Mouse (Mus musculus) subcutaneous adipose tissue, adult 2 months (tissue): ENCODE results near the gene Mov10l1. TPM values are rescaled to one million over a fixed set of nuclear protein-coding genes. Genes with fewer than 3 reads are reported as not detected.

Experiments
- polyA plus RNA-seq: library from polyadenylated mRNA; depleted of rRNA; stranded (reverse); fragments of >200 nt; gene quantifications from 2 replicates; pipeline ENCODE4 v1.2.3, GENCODE M21; 2012; ENCODE audit warnings: low replicate concordance; rRNA removed

The Mov10l1 gene
- not detected in 2 replicates for polyA plus RNA-seq

GRCm38 (mm10) chr15:88982534-88983079 is at the start of gene Mov10l1:
TSS of gene Mov10l1 (plus strand) at chr15:88982909.

GRCm38 (mm10) chr15:88954368-88955072 is 28.2 kb upstream of the Mov10l1 start, which contains the start of gene Ttll8:
TSS of gene Ttll8 (minus strand) at chr15:88954418.

GRCm38 (mm10) chr15:88978281-88979137 is 4.2 kb upstream of the Mov10l1 start, which contains the start of gene Mlc1:
TSS of gene Mlc1 (minus strand) at chr15:88979007.

GRCm38 (mm10) chr15:89059161-89059931 is 76.6 kb downstream of the Mov10l1 start, which contains the start of gene Panx2:
TSS of gene Panx2 (plus strand) at chr15:89059734.

GRCm38 (mm10) chr15:89074613-89075477 is 92.1 kb downstream of the Mov10l1 start, which contains the start of gene Trabd:
TSS of gene Trabd (plus strand) at chr15:89075124.

GRCm38 (mm10) chr15:89088607-89089247 is 106.0 kb downstream of the Mov10l1 start, which contains the start of gene Selenoo:
TSS of gene Selenoo (plus strand) at chr15:89089084.

Other genes with a start within 250 kb of the Mov10l1 start
- 8.2 and 21.8 TPM in 2 replicates for gene Brd1, start 248.7 kb upstream of the Mov10l1 start, polyA plus RNA-seq
- 2.9 and 8.5 TPM in 2 replicates for gene Zbed4, start 231.2 kb upstream of the Mov10l1 start, polyA plus RNA-seq
- gene Alg12, start 163.6 kb upstream of the Mov10l1 start, polyA plus RNA-seq, result 18.6 and 24.9 TPM in 2 replicates
- gene Creld2, start 163.3 kb upstream of the Mov10l1 start, polyA plus RNA-seq, result 21.7 and 48.7 TPM in 2 replicates
- 48.2 and 85.1 TPM in 2 replicates for gene Pim3, start 120.7 kb upstream of the Mov10l1 start, polyA plus RNA-seq
- gene Ttll8, start 28.5 kb upstream of the Mov10l1 start, polyA plus RNA-seq, result not detected in 2 replicates
- 0.17 TPM in 1 of 2 replicates, not detected in the other for gene Mlc1, start 3.9 kb upstream of the Mov10l1 start, polyA plus RNA-seq
- gene Panx2, start 76.8 kb downstream of the Mov10l1 start, polyA plus RNA-seq, result 0.33 TPM in 1 of 2 replicates, not detected in the other
- 33.3 and 53.5 TPM in 2 replicates for gene Trabd, start 92.2 kb downstream of the Mov10l1 start, polyA plus RNA-seq
- gene Selenoo, start 106.2 kb downstream of the Mov10l1 start, polyA plus RNA-seq, result 40.9 and 49.5 TPM in 2 replicates
- 27.8 and 39.6 TPM in 2 replicates for gene Tubgcp6, start 140.2 kb downstream of the Mov10l1 start, polyA plus RNA-seq
- 41.7 and 54.8 TPM in 2 replicates for gene Hdac10, start 145.8 kb downstream of the Mov10l1 start, polyA plus RNA-seq
- 18.6 and 31.5 TPM in 2 replicates for gene Mapk12, start 157.8 kb downstream of the Mov10l1 start, polyA plus RNA-seq
- 11.1 and 14.2 TPM in 2 replicates for gene Mapk11, start 166.7 kb downstream of the Mov10l1 start, polyA plus RNA-seq
- 65.4 and 208 TPM in 2 replicates for gene Plxnb2, start 197.9 kb downstream of the Mov10l1 start, polyA plus RNA-seq
- 12.7 and 21.1 TPM in 2 replicates for gene Dennd6b, start 213.6 kb downstream of the Mov10l1 start, polyA plus RNA-seq
- 60.4 and 149 TPM in 2 replicates for gene Ppp6r2, start 228.6 kb downstream of the Mov10l1 start, polyA plus RNA-seq